Mouse (Mus musculus): ENCODE results near the gene Gpr55. TPM values are rescaled to one million over a fixed set of nuclear protein-coding genes. Genes with fewer than 3 reads are reported as not detected.

Gpr55 gene
- total RNA-seq, 2 experiments from 2014 or later, result 0.10 TPM; not detected in 1

DNA sequence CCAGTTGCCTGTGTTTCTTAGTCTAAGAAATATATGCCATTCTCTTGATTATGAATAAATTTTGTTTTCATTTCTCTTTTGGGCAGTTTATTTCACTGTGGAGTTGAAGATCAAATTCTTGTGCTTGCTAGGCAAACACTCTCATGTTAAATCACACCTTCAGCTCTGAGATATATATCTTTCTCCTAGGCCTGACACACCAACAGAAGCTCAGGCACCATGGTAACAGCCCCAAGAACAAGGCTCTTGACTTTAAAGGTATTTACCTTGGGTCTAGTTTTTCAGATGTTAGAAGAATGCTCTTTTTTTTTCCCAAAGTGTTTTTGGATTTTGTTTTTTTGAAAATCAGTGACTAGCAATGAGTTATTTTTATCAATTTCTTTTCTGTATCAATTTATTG, 44.9 kb downstream of the Gpr55 start:
- DNase-seq, result no peak

DNA sequence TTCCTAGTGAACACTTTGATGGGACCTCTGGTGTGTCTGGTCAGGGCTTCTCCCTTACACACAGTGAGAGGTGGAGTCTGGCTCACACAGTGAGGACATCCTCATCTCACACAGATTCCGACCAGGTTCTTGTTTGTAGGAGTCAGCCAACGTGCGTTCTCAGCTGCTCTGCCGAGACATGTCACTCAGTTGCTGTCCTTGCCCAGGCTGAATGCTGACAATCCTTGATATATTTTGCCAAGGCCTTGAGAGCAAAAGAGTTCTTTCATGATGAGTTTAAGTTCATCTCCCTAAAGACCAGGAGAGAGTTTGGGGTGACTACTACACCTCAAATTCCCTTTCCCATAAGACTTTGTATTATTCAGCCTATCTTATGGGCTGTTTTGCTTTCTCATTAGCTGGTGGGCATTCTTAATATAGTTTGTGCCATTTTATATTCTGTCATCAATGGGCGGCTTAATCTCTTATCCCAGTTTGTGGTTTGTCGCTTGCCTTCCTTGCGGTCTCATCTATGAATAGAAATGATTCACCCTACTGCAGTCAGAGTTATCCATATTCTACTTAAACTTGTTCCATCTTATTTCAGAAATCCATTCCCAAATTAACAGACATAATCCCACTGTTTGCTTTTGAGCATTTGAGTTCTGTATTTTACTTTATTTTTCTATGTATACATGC, 47.6 kb downstream of the Gpr55 start:
- no peak for DNase-seq

DNA sequence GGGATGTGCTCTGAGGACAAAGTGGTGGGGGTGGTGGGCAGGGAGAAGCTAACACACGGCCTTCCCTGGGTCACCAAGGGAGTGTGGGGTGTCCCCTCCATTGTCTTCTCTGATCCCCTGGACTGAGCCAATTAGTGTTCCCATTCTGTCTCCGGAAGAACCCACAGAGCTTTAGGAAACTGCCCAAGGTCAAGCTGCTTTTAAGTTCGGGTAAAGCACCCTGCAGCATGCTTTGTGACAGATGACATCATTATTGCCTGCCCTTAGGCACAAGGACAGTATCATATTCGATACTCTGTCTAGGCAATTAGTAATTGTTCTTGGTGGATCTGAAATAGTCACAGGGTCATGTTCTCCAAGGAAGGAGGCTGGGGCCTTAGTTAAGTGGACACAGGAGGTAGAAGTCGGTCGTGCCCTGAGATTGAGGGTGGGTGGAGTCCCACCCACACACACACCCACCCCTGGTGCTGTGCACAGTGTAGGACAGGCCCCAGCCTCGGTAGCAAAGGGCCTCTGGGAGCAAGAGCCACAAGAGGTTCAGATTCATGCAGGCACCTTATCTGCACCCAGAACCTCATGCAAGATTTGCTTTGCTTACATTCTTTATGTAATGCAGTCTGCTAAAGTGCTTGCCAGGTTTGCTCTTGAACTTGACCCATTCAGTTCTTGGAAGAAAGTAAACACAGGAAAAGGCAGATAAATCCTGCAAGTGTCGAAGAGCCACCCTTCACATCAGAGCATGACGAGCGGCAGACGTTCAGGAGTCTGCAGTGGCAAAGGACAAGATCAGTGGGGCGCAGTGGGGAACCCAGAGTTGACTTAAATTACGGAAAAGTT, 51.8 kb downstream of the Gpr55 start:
- no peak for DNase-seq

DNA sequence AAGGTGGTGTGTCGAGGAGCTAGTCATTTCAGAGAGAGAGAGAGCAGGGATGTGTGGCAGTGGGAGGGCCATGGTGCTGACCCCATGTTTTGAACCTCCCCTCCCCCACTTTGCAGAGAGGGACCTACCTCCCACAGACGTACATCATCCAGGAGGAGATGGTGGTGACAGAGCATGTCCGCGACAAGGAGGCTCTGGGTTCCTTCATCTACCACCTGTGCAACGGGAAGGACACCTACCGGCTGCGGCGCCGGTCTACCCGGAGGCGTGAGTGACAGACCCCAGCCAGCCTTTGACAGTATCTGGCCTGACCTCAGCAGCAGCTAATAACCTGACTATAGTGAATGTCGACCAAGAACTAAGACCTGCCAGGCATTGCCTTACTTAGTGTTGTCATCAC, 53.9 kb downstream of the Gpr55 start:
- no peak for DNase-seq

DNA sequence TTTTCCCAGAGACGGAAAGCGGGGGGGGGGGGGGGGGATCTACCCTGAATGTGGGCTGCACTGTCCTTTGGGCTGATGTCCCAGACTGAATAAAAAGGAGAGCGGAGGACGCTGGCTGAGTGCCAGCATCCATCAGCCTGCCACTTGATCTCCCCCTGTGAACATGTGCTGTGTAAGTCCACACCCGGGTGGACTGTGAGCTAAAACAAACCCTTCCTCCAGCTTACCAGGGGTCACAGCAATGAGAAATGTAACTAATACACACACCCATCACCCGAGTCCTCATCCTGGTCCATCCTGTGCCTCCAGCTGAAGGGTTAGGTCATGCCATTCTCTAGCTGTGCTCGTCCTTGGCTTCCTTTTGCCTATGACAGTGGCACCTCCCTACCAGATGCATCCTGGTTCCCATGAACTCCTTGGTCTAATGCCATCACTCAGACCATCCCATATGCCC, 58.7 kb downstream of the Gpr55 start:
- peak in 1 of 2 experiments; percentile 52 for DNase-seq

DNA sequence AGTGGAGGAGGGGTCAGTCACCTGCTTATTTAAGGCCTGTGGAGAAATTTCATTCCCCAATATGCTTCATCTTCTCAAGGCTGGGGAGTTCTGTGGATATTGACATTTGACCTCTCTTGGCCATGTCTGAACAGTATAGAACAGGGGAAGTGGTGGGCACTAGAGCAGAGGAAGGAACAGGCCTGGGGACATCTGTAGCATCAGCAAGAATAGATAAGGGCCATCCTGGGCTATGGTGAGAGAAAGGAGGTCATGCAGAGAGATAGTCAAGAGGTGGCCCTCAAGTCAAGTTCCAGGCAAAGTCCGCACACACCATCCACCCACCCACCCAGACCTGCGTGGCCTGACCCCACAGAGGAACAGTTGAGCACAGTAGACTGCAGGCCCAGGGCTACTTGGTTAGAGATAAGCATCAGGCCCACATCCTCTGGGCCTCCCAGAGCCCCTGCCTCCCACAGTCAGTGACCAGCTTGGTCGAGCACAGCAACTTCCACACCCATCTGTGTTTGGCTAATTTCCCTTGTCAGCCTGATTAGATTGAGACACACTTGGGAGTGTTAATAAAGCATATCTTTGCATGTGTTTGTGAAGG, 59.2 kb downstream of the Gpr55 start:
- peak; percentile 49 to 56 for DNase-seq

DNA sequence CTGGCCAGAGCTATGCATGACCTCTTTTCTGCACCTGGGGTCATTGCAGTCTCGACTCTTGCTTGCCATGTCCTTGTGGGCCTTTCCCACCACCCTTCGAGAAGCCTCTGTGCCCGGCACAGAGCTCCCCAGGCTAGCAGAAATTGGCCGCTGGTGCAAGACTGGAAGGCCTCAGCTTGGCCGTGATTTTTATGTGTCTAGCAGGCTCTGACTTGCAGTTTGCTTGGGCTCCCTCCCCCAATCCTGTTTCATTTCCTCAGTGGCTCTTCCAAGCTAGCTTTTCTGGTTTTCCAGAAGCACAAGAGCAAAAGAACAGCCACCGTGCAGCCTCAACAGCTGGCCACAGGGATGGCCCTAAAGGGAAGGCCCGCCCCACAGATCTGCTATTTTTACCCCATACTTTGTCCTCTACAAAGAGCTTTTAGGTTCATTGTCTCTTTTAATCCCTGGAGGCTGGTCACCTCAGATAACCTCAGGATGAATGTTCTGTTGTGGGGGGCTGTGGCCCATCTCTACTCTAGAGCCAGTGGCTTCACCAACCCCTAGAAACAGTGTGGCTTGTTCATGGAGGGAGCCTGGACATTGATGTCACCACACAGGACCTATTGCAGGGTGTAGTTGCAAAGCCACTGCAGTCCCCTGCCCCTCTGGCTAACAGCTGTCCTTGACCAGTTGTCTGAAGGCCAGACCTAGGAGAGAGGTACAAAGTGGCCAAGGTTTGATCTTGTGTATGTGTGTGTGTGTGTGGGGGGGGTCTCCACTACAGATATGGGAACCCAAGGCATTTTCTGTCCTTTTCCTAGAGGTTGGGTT, 60.1 kb downstream of the Gpr55 start:
- peak; percentile 37 to 41 for DNase-seq

DNA sequence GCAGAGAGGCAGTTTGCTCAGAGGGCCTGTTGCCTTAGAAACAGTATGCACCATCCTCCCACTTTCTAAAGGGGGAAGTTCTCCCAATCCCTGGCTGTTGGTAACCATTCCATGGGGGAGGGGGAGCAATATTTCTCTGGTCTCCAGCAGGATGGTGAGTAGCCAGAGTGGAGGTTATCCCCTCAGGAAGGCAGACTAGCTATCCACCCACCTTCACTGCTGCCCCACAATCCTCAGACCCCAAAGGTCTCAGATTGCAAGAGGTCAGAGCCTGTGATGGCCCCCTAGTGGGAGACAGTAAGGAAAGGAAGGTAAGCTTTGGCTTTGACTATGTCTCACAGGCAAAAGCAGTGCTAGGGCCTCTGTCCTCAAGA, 61.4 kb downstream of the Gpr55 start:
- DNase-seq, result no peak

DNA sequence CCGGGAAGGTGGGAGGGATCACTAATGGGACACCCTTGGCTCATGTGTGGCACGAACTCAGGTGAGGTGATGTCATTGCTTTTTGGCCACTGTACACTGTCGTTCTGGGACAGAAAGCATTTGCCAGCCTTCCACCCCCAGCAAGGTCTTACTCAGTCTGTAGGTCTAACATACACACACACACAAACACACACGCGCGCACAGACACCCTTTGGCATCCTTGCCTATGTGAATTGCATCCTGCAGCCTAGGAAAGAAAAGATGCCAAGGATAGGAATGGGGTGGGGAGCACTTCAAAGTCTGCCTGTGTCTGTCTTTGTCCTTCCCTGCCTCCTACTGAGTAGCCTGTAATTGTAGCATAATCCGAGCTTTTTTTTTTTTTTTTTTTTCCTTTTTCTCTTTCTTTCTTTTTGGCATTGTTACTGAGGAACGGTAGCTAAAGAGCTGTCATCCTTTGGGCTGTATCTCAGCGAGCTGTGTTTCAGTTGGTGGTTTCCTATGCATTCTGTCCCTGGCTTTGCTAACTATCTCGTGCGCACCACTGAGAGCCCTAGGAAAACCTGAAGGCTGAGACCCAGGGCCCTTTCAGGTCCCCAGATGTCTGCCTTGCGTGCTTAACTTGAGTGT, 61.9 kb downstream of the Gpr55 start:
- no peak for DNase-seq

DNA sequence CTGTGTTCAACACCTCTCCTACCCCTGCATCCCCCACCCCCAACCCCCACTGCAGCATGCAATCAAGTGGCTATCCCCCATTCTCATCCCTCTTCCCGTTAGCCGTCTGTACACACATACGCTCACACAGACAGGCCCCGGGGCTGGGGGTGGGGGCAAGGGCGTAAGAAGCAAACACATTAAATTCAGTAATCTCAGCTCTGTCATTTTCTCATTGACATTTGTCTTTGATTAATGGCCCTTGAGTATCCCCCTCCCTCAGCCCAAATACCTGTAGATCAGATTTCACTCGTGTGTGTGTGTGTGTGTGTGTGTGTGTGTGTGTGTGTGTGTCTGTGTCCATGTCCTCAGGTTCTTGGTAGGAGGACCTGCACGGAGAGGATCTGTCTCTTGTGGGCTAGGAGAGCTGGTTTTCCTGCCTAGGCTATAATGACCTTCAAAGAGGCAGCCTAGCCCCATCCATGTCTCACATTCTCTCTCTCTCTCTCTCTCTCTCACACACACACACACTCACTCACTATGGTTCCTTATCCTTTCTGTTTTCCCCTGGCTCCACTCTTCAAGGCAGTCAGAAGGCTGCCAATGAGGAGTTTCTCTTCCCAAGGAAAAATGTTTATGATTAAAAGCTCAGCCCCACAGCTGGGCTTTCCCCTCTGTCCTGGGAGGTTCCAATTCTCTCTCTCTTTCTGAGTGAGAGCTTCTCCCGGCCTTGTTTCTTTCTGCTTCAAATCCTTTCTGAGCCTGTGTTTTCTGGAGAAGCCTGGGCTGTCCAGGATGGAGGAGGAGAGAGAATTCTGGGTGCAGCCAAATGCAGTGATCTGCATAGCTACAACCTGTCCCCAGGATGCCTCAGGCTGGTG, 62.7 kb downstream of the Gpr55 start:
- DNase-seq, result no peak

DNA sequence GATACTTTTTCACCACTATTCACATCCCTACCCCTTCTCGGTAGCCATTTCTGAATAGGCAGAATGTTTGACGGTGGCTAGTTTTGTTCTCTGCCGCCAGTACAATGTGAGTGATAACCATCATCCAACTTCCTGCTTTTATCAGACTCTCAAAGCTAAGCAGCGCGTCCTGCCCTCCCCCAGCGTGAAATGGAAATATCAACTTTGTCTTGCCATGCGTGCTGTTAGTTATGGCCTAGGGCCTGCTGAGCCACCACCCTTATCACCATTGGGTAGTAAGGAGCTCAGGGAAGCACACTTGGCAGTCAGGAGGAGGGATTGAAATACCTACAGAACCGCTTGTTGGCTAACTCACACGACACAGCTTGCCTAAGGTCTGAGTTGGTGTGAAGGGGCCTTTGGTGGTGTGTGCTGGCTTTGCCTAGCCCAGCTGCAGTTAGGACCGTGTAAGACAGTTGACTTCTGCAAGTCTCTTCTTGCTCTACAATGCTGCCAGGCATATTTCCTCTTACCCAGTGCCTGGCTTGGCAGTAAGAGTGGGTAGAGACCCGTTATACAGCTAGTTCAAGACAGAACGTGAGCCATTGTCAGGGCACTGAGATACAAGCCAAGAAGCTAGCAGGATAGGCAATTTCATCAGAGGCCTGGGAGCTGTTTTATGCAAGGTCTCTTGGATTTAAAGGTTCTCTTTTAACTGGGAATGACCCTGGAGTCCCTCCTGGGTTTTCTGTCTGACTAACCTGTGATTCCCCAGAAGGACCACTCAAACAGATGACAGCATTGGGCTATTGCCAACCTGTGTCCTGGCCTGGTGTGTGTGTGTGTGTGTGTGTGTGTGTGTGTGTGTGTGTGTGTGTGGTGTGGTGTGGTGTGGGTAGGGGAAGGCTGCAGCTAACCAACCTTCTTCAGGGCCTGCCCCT, 63.8 kb downstream of the Gpr55 start:
- DNase-seq, result peak; percentile 35 to 43

DNA sequence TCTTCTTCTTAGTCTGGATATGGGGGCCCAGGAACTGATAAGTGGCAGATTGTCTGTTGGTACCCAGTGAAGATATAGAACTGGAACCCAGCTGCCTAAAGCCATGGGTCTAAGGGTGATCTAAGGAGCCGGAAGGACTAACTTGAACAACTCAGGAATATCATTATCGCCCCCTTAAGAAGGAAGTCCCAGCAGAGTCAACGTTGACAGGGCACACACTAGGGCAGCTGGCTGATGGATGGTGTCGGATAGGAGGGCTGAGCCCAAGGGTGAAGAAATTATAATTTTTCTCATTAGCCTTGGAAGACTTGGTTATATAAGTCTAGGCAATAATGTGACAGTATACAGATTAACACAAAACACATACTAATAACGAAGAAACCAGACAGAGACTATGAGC, 64.7 kb downstream of the Gpr55 start:
- DNase-seq, result no peak

DNA sequence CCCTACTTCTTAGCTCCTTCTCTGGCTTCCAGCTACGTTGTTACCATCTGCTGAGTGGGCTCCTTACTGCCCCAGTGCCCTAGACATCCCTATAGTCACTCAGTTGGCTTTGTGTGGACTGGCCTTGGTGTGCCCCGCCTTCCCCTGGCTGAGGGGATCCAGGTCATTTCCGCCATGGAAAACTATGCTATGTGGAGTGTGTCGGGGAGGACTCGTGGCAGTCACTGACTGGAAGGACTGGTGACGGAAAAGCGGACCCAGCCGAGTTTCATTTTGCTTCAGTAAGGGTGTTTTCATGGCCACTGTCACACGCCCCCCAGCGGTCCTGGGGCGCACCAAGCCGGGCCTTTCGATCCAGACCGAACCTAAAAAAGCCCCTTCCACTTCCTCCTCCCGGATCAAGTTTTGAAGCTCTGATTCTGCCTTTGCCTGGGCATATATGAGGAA, 65.4 kb downstream of the Gpr55 start:
- DNase-seq, result peak; percentile 76 to 77

DNA sequence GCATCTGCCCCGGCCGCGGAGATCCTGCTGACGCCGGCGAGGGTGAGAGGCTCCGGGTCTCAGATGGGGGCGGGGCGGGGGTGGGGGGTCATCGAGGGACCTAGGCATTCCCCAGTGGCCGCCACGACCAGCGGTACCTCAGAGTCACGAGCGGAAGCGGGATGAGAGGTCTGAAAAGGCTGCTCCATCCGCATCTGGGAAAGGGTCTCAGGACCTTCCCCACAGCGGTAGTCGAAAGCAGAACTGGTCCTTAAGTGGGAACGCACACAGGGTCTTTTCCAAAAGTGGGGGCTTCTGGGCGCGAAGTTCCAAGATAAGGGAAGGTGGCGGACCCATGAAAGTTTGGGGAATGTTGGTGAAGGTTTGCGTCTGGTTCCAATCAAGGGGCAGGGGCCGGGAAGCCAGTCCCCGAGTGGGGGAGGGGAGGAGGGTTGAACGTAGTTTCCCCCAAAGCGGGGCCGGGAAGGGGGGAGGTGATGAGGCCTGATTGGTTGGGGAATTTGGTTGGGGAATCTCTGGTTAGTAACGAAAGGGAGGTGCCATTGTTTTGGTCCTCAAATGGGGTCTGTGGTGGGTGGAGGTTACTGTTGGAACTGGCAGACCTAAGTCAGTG, 66.0 kb downstream of the Gpr55 start:
- DNase-seq, result peak; percentile 27 to 67

DNA sequence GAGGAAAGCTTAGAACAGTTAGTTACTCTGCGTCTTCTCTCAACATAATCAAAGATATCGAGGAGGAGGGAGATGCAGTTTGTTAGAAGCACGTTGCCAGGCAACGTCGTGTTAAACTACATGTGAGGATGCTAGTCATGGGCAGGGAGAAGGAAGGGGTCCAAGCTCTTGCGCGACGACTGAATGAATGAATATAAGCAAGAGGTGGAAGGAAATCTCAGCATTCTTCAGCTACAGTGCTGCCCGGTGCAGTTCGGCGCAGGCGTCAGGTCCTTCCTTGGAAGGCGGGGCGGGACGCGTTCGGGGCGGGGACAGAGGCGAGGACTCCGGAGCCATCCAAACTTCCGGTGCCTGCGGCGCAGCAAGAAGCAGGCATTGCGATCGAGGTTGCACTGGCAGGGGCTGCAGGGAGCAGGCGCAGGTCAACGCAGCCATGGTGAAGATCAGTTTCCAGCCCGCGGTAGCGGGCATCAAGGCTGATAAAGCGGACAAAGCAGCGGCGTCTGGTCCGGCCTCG, 66.5 kb downstream of the Gpr55 start, which contains the start of gene Itm2c:
Itm2c (plus strand) TSS at position 51 of the 517 bp plus-strand sequence.
- peak; percentile 93 to 95 for DNase-seq

Data from heart, adult 18-20 months (tissue).